Mouse (Mus musculus) heart, postnatal 0 days (tissue): ENCODE data around the gene Rnaseh2c.

Experiments used
- CTCF ChIP-seq: IDR thresholded peaks from 2 replicates; pipeline ENCODE4 v1.5.1; 2016; ENCODE audit warnings: antibody characterized with exemption, control low read depth, low read depth
- EP300 ChIP-seq: IDR thresholded peaks from 2 replicates; pipeline ENCODE4 v1.6.1; 2016; ENCODE audit warnings: antibody characterized with exemption, low read depth

- TF ChIP-seq CTCF (no peak), EP300 (no peak)
Measured at GRCm38 (mm10) chr19:5649298-5649741, 47.6 kb downstream of the Rnaseh2c start.
